Mouse (Mus musculus) frontal cortex, adult (tissue): ENCODE data around the gene Sstr3.

ENCODE experiments used
- ATAC-seq: cut with Nextera tagmentation; 2 replicates; pipeline ENCODE4 v1.9.2; 2017; ENCODE audit warnings: mild to moderate bottlenecking, moderate library complexity, mixed read lengths; ENCODE audit not compliant: low TSS enrichment

Gene Sstr3

DNA sequence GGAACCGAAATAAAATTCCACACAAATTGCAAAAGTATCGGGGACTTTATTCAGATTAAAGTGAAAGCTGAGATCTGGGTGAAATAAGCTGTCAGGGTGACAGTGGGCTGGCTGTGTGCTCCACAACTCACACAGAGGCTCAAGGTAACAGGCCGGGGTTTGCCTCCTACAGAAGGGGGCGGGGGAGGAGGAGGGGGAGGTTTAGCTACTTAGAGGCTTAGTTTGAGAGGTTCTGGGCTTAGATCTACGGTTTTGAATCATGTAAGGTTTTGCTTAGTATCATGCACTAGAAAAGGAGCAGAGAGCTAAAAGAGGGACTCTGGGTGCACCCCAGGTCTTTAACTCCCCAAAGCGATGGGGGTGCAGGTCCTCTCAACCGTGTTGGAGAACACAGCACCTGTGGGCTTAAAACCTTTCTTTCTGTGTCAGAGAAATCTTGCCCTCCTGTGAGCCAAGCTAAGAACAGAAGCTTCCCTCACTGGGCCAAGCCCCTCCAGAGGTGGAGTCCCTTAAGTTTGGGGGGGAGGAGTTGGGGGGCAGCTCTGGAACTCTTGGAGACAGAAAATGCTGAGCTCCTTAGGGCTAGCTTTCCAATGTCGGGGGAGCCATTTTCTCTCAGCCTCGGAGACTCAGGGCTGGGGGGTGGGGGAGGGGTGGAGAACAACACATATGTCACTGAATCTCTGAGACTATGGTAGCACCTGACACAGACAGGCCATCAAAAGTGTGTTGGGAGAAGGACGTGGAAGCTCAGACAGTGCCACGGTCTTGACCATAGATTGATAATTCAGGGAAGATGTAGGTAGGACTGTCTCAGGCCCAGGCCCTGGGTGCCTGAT lies 14.9 kb upstream of the Sstr3 start:
- no peak for ATAC-seq

GRCm38 (mm10) chr15:78557693-78558535 lies 13.4 kb upstream of the Sstr3 start:
- no peak for ATAC-seq

GRCm38 (mm10) chr15:78554545-78555313 lies 10.2 kb upstream of the Sstr3 start:
- ATAC-seq = peak; percentile 59; the same call in 1 of the 2 replicates

GRCm38 (mm10) chr15:78549189-78549734 lies 4.8 kb upstream of the Sstr3 start:
- ATAC-seq = no peak

GRCm38 (mm10) chr15:78548711-78549110 lies 4.2 kb upstream of the Sstr3 start:
- ATAC-seq = no peak

DNA sequence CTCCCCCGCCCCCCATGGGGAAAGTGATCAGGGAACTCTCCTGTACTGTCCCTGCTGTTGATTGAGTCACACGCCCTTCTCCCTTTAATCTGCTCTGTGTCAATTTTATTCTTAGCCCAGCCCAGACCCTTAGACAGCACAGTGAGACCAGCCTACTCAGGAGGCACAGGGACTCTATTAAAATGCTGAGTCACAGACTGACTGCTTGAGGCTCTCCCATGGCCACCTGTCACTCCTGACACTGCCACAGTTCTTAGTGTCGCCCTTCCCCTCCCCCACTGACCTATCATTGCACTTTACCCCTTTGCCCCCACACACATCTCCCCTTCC lies 3.8 kb upstream of the Sstr3 start:
- no peak for ATAC-seq

DNA sequence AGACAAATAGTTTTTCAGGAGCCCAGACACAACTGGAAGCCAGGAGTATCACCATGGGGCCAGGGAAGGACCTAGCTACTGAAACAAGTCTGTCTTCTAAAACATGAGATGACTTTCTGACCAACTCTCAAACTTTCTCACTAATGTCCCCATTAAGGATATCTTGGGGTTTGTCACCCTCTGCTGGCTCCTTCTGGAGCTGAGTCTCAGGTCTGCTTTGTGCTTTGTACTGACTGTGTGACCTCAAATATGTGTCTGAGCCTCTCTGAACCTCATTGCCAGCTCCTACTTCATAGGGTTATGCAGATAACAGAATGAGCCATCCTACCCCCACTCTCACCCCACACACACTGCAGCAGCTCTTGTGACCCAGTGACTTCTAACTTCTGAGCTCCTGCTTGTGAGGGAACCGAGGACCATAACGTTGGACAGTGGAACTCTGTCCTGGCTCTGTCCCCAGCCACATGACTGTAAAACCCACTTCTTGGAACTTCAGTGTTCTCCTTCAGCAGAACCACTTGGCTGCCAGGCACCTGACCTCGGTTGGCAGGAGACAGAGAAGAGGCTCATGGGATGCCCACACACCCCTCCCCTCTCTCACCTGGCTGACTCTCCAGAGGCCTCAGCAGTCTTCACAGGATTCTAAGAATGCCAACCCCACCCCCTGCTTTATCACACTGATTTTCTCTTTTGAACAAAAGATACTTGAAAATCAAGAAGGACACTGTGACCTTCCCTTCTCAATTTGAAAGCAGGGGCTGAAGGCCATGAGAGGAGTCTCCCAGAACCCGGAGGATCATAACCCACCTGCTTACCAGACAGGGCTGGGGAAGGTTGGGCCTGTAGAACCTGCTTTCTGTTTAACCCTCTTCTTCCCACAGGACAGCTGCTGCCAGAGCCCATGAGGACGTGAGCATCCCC lies 3.2 kb upstream of the Sstr3 start:
- ATAC-seq = no peak

DNA sequence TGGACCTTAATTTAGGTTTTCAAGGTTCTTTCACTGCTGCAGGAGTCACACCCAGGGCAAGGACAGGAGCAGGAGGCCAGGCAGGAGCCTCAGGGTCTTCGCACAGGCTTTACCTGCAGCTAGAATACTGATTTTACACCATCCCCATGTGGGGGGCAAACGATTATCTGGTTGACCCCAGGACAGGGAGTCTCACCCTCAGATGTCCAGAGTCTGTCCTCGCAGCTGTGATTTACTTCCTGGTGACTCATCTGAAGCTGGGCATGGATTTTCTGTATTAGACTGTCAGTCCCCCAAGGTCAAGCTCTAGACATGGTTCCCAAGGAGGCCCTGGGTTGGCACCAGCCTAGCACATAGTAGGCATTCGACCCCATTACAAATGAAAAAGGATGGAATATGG lies 1.6 kb upstream of the Sstr3 start:
- no peak for ATAC-seq

DNA sequence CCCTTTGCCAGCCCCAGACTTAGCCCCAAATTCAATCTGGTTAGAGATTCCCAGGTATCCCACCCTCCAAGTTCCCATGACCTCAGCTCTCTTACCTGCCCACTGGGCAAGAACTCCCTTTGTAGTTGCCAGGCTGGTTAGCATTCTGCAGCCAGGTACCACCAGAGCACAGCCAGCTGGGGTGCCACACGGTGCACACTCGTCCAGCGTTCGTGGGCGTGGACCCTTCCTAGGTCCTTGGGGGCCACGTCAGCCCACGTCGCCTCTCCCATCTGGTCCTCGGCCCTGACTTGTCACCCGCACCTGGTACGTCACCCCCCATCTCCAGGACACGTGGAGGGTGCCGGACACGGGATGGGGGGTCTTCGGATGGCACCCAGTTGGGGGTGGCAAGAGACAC lies 444 bp downstream of the Sstr3 start:
- ATAC-seq = peak; percentile 3; the same call in 1 of the 2 replicates

DNA sequence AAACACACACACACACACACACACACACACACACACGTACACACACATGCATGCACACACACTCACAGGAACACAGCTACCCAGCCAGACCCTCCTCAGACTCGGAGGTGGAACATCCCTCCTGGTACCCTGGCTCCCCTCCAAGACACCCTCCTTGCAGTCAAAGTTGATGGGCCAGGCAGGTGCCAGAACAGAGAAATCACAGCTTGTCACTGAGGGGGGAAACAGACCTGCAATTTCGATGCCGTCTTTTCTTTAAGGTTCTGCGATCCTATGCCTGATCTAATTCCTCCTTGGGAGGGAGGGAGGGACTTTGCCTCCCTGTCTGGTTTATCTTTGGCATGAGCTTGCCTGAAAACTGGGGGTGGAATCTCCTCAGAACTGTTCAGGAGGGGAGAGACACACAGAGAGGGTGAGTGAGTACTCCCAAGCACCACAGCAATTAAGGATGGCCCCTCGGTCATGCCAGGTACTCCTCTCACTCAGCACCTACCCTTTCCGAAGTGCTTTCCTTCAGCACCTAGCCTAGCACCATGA lies 1.6 kb downstream of the Sstr3 start:
- ATAC-seq = peak; percentile 53

- no peak for ATAC-seq
Observed at GRCm38 (mm10) chr15:78542098-78542766, 2.3 kb downstream of the Sstr3 start.

- peak; percentile 18; the same call in 1 of the 2 replicates for ATAC-seq
Observed at GRCm38 (mm10) chr15:78541606-78542005, 2.9 kb downstream of the Sstr3 start.

GRCm38 (mm10) chr15:78541036-78541435 lies 3.4 kb downstream of the Sstr3 start:
- ATAC-seq = no peak

GRCm38 (mm10) chr15:78535723-78536421 lies 8.6 kb downstream of the Sstr3 start:
- no peak for ATAC-seq

DNA sequence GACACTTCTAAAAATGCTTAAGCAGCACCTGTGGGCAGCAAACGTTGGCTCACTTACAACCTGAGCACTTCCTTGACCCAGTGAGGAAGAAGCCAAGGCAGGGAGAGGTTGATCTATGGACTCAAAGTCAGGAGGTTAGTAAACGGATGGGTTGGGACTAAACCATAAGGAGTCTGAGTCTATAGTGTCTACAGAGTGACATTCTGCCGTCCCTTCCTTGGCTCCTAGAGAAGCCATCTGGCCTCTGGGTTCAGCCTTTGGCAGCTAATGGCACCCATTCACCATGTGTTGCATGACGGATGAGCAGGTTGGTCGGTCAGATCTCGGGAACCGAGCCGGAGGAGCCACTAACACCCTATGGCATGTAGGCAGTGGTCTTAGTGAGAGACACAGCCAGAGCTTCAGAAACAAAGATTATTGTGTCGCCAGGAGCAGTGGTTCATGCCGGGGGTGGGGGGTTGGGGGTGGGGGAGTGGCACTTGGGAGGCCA lies 11.1 kb downstream of the Sstr3 start:
- ATAC-seq = no peak

DNA sequence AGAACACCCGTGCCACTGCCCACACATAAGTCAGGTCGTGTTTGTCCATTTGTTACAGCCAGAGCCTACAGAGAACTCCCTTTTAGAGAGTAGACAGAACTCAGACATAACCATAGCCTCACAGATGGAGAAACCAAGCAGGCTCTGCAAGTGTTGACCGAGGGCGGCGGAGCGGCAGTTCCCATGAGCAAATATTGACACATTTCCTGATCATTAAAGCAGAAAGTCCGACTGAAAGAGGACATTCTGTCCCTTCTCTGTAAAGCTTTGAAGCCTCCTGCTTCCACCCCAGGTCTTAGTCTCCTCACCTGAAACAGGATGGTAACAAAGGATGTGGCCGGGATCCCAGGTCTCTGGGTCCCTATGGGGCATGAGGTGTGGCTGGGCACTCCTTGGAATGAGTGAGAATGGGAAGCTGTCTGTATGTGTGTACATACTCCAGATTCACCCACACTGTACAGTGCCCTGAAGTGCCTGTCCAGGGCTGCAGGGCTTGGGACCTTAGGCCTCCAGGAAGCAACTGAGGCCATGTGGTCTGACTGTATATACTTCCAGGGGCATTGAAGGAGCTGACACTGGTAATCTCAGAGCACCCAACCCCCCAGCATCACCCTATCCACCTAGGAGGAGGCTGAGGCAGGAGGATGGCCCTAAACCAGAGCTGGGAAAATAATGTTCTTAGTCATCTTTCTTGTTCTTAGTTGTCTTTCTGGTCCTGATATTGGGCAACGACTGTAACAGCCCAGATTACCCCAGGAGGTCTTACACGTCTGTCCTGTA lies 11.7 kb downstream of the Sstr3 start:
- ATAC-seq = no peak

DNA sequence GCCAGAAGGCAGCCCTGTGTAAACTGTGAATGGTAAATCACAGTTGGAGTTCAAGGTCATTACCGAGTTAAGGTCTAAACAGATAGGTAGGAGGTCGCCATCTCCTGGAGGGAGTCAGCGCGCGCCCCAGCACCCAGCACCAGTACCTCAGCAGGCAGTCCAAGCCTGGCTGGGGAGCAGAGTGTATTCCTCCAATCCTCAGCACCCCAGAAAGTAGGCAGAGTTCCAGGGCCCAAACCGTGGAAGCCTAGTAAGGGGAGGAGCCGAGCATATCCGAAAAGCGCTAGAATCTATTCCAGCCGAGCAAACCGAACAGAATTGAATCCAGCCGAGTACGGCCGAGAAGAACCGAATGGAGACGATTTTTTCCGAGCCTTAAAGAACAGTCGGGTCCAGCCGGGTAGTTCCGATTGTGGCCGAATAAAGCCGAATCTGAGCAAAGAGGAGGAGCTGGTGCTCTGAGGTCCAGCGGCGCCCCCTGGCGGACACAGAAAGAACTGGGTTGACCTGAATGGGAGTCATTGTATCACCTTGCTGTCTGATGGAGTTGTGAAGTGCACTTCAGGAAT lies 12.5 kb downstream of the Sstr3 start:
- ATAC-seq = peak; percentile 87

GRCm38 (mm10) chr15:78531451-78531720 lies 13.1 kb downstream of the Sstr3 start:
- no peak for ATAC-seq
